Mouse (Mus musculus): ENCODE measurements around the gene Defa26. TPM values are rescaled to one million over a fixed set of nuclear protein-coding genes. Genes with fewer than 3 reads are reported as not detected.
"Not testable (repeated sequence)": the region's sequence is repeated elsewhere in the genome, so short reads cannot be mapped to it uniquely, and the experiment has no call there.

Gene Defa26
- polyA plus RNA-seq (2012; fragmentation: generic; extraction: Trizol), result not detected

- not testable (repeated sequence) for H3K36me3 ChIP-seq (ENCODE audit: control insufficient read depth, insufficient read depth); H3K4me3 ChIP-seq; H3K4me2 ChIP-seq (ENCODE audit: low read depth); H3ac ChIP-seq (ENCODE audit: control insufficient read depth, insufficient read length); H3K79me2 ChIP-seq (ENCODE audit: control insufficient read depth, insufficient read depth); H3K27me3 ChIP-seq (ENCODE audit: control insufficient read depth, insufficient read depth, insufficient read length)
Observed at GRCm38 (mm10) chr8:21617883-21618282, at the start of gene Defa26. Gene Defa26, plus strand, starts transcription at chr8:21618183.

- H3K4me3 ChIP-seq; H3K4me2 ChIP-seq (ENCODE audit: low read depth); H3K27me3 ChIP-seq (ENCODE audit: control insufficient read depth, insufficient read depth, insufficient read length); H3K79me2 ChIP-seq (ENCODE audit: control insufficient read depth, insufficient read depth); H3K36me3 ChIP-seq (ENCODE audit: control insufficient read depth, insufficient read depth); H3ac ChIP-seq (ENCODE audit: control insufficient read depth, insufficient read length): not testable (repeated sequence)
Observed at GRCm38 (mm10) chr8:21582706-21583105, 35.3 kb upstream of the Defa26 start, which contains the start of gene Defa28. Gene Defa28, plus strand, starts transcription at chr8:21583006.

- not testable (repeated sequence) for H3ac ChIP-seq (ENCODE audit: control insufficient read depth, insufficient read length); H3K27me3 ChIP-seq (ENCODE audit: control insufficient read depth, insufficient read depth, insufficient read length); H3K79me2 ChIP-seq (ENCODE audit: control insufficient read depth, insufficient read depth); H3K4me3 ChIP-seq; H3K36me3 ChIP-seq (ENCODE audit: control insufficient read depth, insufficient read depth); H3K4me2 ChIP-seq (ENCODE audit: low read depth)
Observed at GRCm38 (mm10) chr8:21594408-21594807, 23.6 kb upstream of the Defa26 start, which contains the start of gene Gm7861. Gene Gm7861, minus strand, starts transcription at chr8:21594508.

- H3K36me3 ChIP-seq (ENCODE audit: control insufficient read depth, insufficient read depth); H3K4me2 ChIP-seq (ENCODE audit: low read depth); H3ac ChIP-seq (ENCODE audit: control insufficient read depth, insufficient read length); H3K27me3 ChIP-seq (ENCODE audit: control insufficient read depth, insufficient read depth, insufficient read length); H3K4me3 ChIP-seq; H3K79me2 ChIP-seq (ENCODE audit: control insufficient read depth, insufficient read depth): not testable (repeated sequence)
Observed at GRCm38 (mm10) chr8:21655480-21655879, 37.5 kb downstream of the Defa26 start, which contains the start of gene Defa17. Gene Defa17, plus strand, starts transcription at chr8:21655780.

GRCm38 (mm10) chr8:21665497-21665896 lies 47.5 kb downstream of the Defa26 start, which contains the start of gene Defa34:
Gene Defa34, plus strand, starts transcription at chr8:21665797.
- H3K79me2 ChIP-seq (ENCODE audit: control insufficient read depth, insufficient read depth); H3K36me3 ChIP-seq (ENCODE audit: control insufficient read depth, insufficient read depth); H3ac ChIP-seq (ENCODE audit: control insufficient read depth, insufficient read length); H3K4me2 ChIP-seq (ENCODE audit: low read depth); H3K4me3 ChIP-seq; H3K27me3 ChIP-seq (ENCODE audit: control insufficient read depth, insufficient read depth, insufficient read length): not testable (repeated sequence)

Other genes with a start within 250 kb of the Defa26 start
- gene Defa2, start 239.7 kb upstream of the Defa26 start, polyA plus RNA-seq (2012; fragmentation: generic; extraction: Trizol), result not detected
- not detected for gene Defa33, start 226.4 kb upstream of the Defa26 start, polyA plus RNA-seq (2012; fragmentation: generic; extraction: Trizol)
- gene Defa36, start 190.8 kb upstream of the Defa26 start, polyA plus RNA-seq (2012; fragmentation: generic; extraction: Trizol), result not detected
- gene Gm7849, start 161.6 kb upstream of the Defa26 start, polyA plus RNA-seq (2012; fragmentation: generic; extraction: Trizol), result not detected
- gene Defa20, start 108.9 kb upstream of the Defa26 start, polyA plus RNA-seq (2012; fragmentation: generic; extraction: Trizol), result not detected
- not detected for gene Defa32, start 89.2 kb upstream of the Defa26 start, polyA plus RNA-seq (2012; fragmentation: generic; extraction: Trizol)
- not detected for gene Defa37, start 52.8 kb upstream of the Defa26 start, polyA plus RNA-seq (2012; fragmentation: generic; extraction: Trizol)
- gene Defa28, start 35.2 kb upstream of the Defa26 start, polyA plus RNA-seq (2012; fragmentation: generic; extraction: Trizol), result not detected
- not detected for gene Gm7861, start 23.7 kb upstream of the Defa26 start, polyA plus RNA-seq (2012; fragmentation: generic; extraction: Trizol)
- not detected for gene Defa17, start 37.6 kb downstream of the Defa26 start, polyA plus RNA-seq (2012; fragmentation: generic; extraction: Trizol)
- not detected for gene Defa34, start 47.6 kb downstream of the Defa26 start, polyA plus RNA-seq (2012; fragmentation: generic; extraction: Trizol)
- not detected for gene AY761184, start 85.5 kb downstream of the Defa26 start, polyA plus RNA-seq (2012; fragmentation: generic; extraction: Trizol)
- not detected for gene Defa24, start 116.3 kb downstream of the Defa26 start, polyA plus RNA-seq (2012; fragmentation: generic; extraction: Trizol)
- gene Defb50, start 205.4 kb downstream of the Defa26 start, polyA plus RNA-seq (2012; fragmentation: generic; extraction: Trizol), result not detected
- not detected for gene Defb2, start 221.7 kb downstream of the Defa26 start, polyA plus RNA-seq (2012; fragmentation: generic; extraction: Trizol)
- not detected for gene Defb10, start 240.7 kb downstream of the Defa26 start, polyA plus RNA-seq (2012; fragmentation: generic; extraction: Trizol)

All from myocyte (in vitro differentiated cells).